Mouse (Mus musculus) MEL (cell line): ENCODE results near the gene Poc1a. TPM values are rescaled to one million over a fixed set of nuclear protein-coding genes. Genes with fewer than 3 reads are reported as not detected.

Experiments
- DNase-seq: peaks from one replicate; pipeline ENCODE4 v3.0.0; 2011; ENCODE audit warnings: low read depth, low spot score
- H3K27ac ChIP-seq: 2 replicates; pipeline ENCODE4 v1.5.1; 2012; ENCODE audit warnings: low read depth, mild to moderate bottlenecking, control low read depth, low read length, moderate library complexity; ENCODE audit not compliant: control insufficient read depth
- H3K27me3 ChIP-seq, 2 experiments: fragments of 150-350 bp in 1 of 2; sonication (generic) in 1 of 2; 2 replicates each; pipeline ENCODE4 v1.6.1; 2012; ENCODE audit warnings: low read length in 2 of 2, mild to moderate bottlenecking in 2 of 2, improper control_type of control experiment in 1 of 2, moderate library complexity in 1 of 2; ENCODE audit not compliant: insufficient read depth in 2 of 2, control insufficient read depth in 1 of 2
- H3K36me3 ChIP-seq, 2 experiments: 2 replicates each; pipeline ENCODE4 v1.6.1; 2012 to 2014; ENCODE audit warnings: low read length in 2 of 2, improper control_type of control experiment in 1 of 2, inconsistent platforms in 1 of 2, mild to moderate bottlenecking in 1 of 2; ENCODE audit not compliant: insufficient read depth in 2 of 2, control insufficient read depth in 1 of 2
- H3K4me1 ChIP-seq, 2 experiments: fragments of 150-350 bp in 1 of 2; sonication (generic) in 1 of 2; 2 replicates each; pipeline ENCODE4 v1.6.1; 2012; ENCODE audit warnings: low read length in 2 of 2, improper control_type of control experiment in 1 of 2, mild to moderate bottlenecking in 1 of 2; ENCODE audit not compliant: insufficient read depth in 2 of 2, control insufficient read depth in 1 of 2
- H3K4me3 ChIP-seq, 2 experiments: fragments of 150-350 bp in 1 of 2; sonication (generic) in 1 of 2; 2 replicates each; pipeline ENCODE4 v1.5.1; 2012; ENCODE audit warnings: low read depth in 2 of 2, low read length in 2 of 2, mild to moderate bottlenecking in 2 of 2, moderate library complexity in 2 of 2, control low read depth in 1 of 2, improper control_type of control experiment in 1 of 2; ENCODE audit not compliant: control insufficient read depth in 1 of 2, insufficient read depth in 1 of 2
- H3K79me2 ChIP-seq: 2 replicates; pipeline ENCODE4 v1.6.1; 2012; ENCODE audit warnings: mild to moderate bottlenecking, low read length, moderate library complexity; ENCODE audit not compliant: control insufficient read depth, poor library complexity, insufficient read depth
- H3K9ac ChIP-seq: 2 replicates; pipeline ENCODE4 v1.6.1; 2012; ENCODE audit warnings: low read depth, mild to moderate bottlenecking, control low read depth, low read length, moderate library complexity; ENCODE audit not compliant: control insufficient read depth, poor library complexity, severe bottlenecking
- H3K9me3 ChIP-seq: fragments of 150-350 bp; sonication (generic); replicated peaks from 2 replicates; pipeline ENCODE4 v1.6.1; 2012; ENCODE audit warnings: mild to moderate bottlenecking, low read length, improper control_type of control experiment, moderate library complexity; ENCODE audit not compliant: insufficient read depth
- CHD1 ChIP-seq: IDR thresholded peaks from 2 replicates; pipeline ENCODE4 v1.6.1; 2012; ENCODE audit warnings: low read depth, mild to moderate bottlenecking, inconsistent platforms, low read length, improper control_type of control experiment
- ELF1 ChIP-seq: IDR thresholded peaks from 2 replicates; pipeline ENCODE4 v1.6.1; 2014; ENCODE audit warnings: low read depth, mild to moderate bottlenecking, inconsistent platforms, low read length, improper control_type of control experiment, moderate library complexity
- EP300 ChIP-seq, 2 experiments: IDR thresholded peaks; 2 replicates each; pipeline ENCODE4 v1.6.1; 2011; ENCODE audit warnings: improper control_type of control experiment in 2 of 2, low read length in 2 of 2, low read depth in 1 of 2, mild to moderate bottlenecking in 1 of 2
- ETS1 ChIP-seq: IDR thresholded peaks from 2 replicates; pipeline ENCODE4 v1.6.1; 2012; ENCODE audit warnings: low read depth, mild to moderate bottlenecking, inconsistent platforms, low read length, improper control_type of control experiment, moderate library complexity
- GABPA ChIP-seq: IDR thresholded peaks from 2 replicates; pipeline ENCODE4 v1.6.1; 2012; ENCODE audit warnings: low read depth, mild to moderate bottlenecking, inconsistent platforms, low read length, improper control_type of control experiment, moderate library complexity
- GATA1 ChIP-seq: IDR thresholded peaks from 2 replicates; pipeline ENCODE4 v1.6.1; 2011; ENCODE audit warnings: low read depth, low read length, improper control_type of control experiment
- HCFC1 ChIP-seq: IDR thresholded peaks from 2 replicates; pipeline ENCODE4 v1.6.1; 2012; ENCODE audit warnings: low read depth, mild to moderate bottlenecking, inconsistent platforms, low read length, improper control_type of control experiment, moderate library complexity
- JUND ChIP-seq: IDR thresholded peaks from 2 replicates; pipeline ENCODE4 v1.6.1; 2011; ENCODE audit warnings: low read depth, mild to moderate bottlenecking, improper control_type of control experiment, low read length
- KAT2A ChIP-seq: conservative IDR thresholded peaks from 2 replicates; pipeline ENCODE4 v1.6.1; 2012; ENCODE audit warnings: low read depth, low read length, improper control_type of control experiment, inconsistent platforms
- MAFK ChIP-seq: IDR thresholded peaks from 2 replicates; pipeline ENCODE4 v1.6.1; 2011; ENCODE audit warnings: low read depth, mild to moderate bottlenecking, low read length, improper control_type of control experiment, borderline replicate concordance
- MAX ChIP-seq: IDR thresholded peaks from 2 replicates; pipeline ENCODE4 v1.6.1; 2011; ENCODE audit warnings: low read length, improper control_type of control experiment
- MXI1 ChIP-seq: IDR thresholded peaks from 2 replicates; pipeline ENCODE4 v1.6.1; 2011; ENCODE audit warnings: mild to moderate bottlenecking, low read depth, low read length, improper control_type of control experiment
- MYB ChIP-seq: IDR thresholded peaks from 2 replicates; pipeline ENCODE4 v1.6.1; 2011; ENCODE audit warnings: mild to moderate bottlenecking, low read depth, low read length, improper control_type of control experiment
- MYC ChIP-seq: IDR thresholded peaks from 2 replicates; pipeline ENCODE4 v1.6.1; 2011; ENCODE audit warnings: low read depth, mild to moderate bottlenecking, low read length, improper control_type of control experiment, moderate library complexity
- POLR2AphosphoS5 ChIP-seq: IDR thresholded peaks from 2 replicates; pipeline ENCODE4 v1.6.1; 2012; ENCODE audit warnings: low read depth, borderline replicate concordance, mild to moderate bottlenecking, inconsistent platforms, low read length, moderate library complexity, mixed read lengths
- SMC3 ChIP-seq: IDR thresholded peaks from 2 replicates; pipeline ENCODE4 v1.6.1; 2011; ENCODE audit warnings: low read depth, low read length, improper control_type of control experiment
- TAL1 ChIP-seq: IDR thresholded peaks from 2 replicates; pipeline ENCODE4 v1.6.1; 2012; ENCODE audit warnings: mild to moderate bottlenecking, inconsistent platforms, low read length, moderate library complexity, mixed read lengths
- TCF12 ChIP-seq: IDR thresholded peaks from 2 replicates; pipeline ENCODE4 v1.6.1; 2014; ENCODE audit warnings: low read depth, mild to moderate bottlenecking, inconsistent platforms, low read length, improper control_type of control experiment, moderate library complexity
- UBTF ChIP-seq: IDR thresholded peaks from 2 replicates; pipeline ENCODE4 v1.6.1; 2012; ENCODE audit warnings: low read depth, mild to moderate bottlenecking, inconsistent platforms, low read length, improper control_type of control experiment, moderate library complexity, borderline replicate concordance; ENCODE audit not compliant: insufficient read depth
- ZC3H11A ChIP-seq: IDR thresholded peaks from 2 replicates; pipeline ENCODE4 v1.6.1; 2012; ENCODE audit warnings: low read depth, mild to moderate bottlenecking, inconsistent platforms, low read length, improper control_type of control experiment
- ZKSCAN1 ChIP-seq: IDR thresholded peaks from 2 replicates; pipeline ENCODE4 v1.6.1; 2012; ENCODE audit warnings: low read depth, mild to moderate bottlenecking, inconsistent platforms, low read length, improper control_type of control experiment, moderate library complexity
- ZMIZ1 ChIP-seq: IDR thresholded peaks from 2 replicates; pipeline ENCODE4 v1.6.1; 2012; ENCODE audit warnings: low read depth, mild to moderate bottlenecking, inconsistent platforms, low read length, improper control_type of control experiment, moderate library complexity
- ZNF384 ChIP-seq: IDR thresholded peaks from 2 replicates; pipeline ENCODE4 v1.6.1; 2012; ENCODE audit warnings: low read depth, mild to moderate bottlenecking, inconsistent platforms, low read length, improper control_type of control experiment
- polyA plus RNA-seq, 2 experiments: library from polyadenylated mRNA; stranded (reverse) in 1 of 2; unstranded in 1 of 2; fragments of >175 nt in 1 of 2; fragments of >200 nt in 1 of 2; gene quantifications; 2 replicates each; pipeline versions ENCODE4 v1.2.1 to v1.2.4; 2012; ENCODE audit warnings: low replicate concordance in 2 of 2, low read depth in 1 of 2; ENCODE audit not compliant: insufficient read length in 2 of 2, insufficient read depth in 1 of 2, missing spikeins in 1 of 2
- total RNA-seq: library from RNA; depleted of rRNA; stranded (reverse); fragments of 300-350 nt; gene quantifications from 2 replicates; pipeline ENCODE4 v1.2.3, GENCODE M21; 2012

Poc1a gene
- total and polyA plus RNA-seq, 3 experiments, result 33.8 to 41.3 TPM; not detected in 1

DNA sequence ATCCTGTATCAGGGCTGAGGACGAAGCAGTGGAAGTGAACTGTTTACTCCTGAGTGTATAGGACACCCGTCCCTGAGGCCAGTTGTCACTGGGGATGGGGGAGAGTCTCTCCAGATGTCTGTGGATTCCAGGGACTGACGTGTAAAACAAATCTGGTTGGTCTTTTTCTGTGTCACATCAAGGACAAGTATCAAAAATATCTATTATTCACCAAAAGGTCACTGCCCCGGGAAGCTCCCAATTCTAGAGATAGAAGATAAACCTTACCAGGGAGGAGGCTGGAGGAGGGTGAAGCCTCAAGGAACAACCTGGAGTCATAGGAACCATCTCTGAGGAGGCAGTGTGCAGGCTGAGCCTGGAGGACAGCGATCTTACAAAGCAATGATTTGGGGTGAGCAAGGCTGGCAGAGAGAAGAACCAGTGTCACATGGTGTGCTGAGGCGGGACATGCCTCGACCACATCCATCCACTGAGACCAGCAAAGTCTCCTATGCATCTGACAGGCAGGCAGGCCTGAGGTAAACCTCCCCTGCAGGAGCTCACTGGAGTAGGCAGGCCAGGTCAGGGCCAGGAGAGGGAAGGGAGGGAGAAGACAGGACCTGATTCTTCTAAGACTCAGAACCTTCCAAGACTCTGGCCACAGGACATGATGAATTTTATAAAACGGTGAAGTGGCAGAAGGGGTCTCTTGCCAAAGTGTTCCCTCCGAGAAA, 11.6 kb upstream of the Poc1a start:
- DNase-seq, result no peak
- Histone ChIP-seq H3K79me2 (no peaks in the 10 kb centered on the region), H3K4me3 (no peak overlapping the region), H3K4me1 (no peaks in the 10 kb centered on the region), H3K9me3 (no peaks in the 10 kb centered on the region), H3K27me3 (no peaks in the 10 kb centered on the region; a peak in 1 of 4 replicates), H3K9ac (no peak overlapping the region), H3K36me3 (no peaks in the 10 kb centered on the region), H3K27ac (no peak overlapping the region)
- no peak for TF ChIP-seq EP300 (IDR thresholded peaks at IDR 0.05; ENCODE audit: low read depth in 1 of 2, low read length in 2 of 2)
- TF ChIP-seq JUND, result no peak
- TF ChIP-seq UBTF, result no peak
- TF ChIP-seq MAX, result no peak
- TF ChIP-seq MAFK, result no peak
- TF ChIP-seq HCFC1, result no peak
- no peak for TF ChIP-seq TCF12
- no peak for TF ChIP-seq ZKSCAN1
- no peak for TF ChIP-seq KAT2A
- no peak for TF ChIP-seq MYB
- no peak for TF ChIP-seq ZNF384
- TF ChIP-seq SMC3, result no peak
- TF ChIP-seq TAL1, result no peak
- no peak for TF ChIP-seq GATA1
- no peak for TF ChIP-seq GABPA
- TF ChIP-seq CHD1, result no peak
- TF ChIP-seq MYC, result no peak
- no peak for TF ChIP-seq MXI1

- no peak overlapping the region for H3K27ac ChIP-seq
- DNase-seq, result peak; percentile 60
- TF ChIP-seq ZNF384 (no peak), POLR2AphosphoS5 (no peak), KAT2A (no peak), TCF12 (no peak), ZC3H11A (no peak), MXI1 (no peak), ELF1 (no peak), JUND (no peak), TAL1 (no peak), ETS1 (no peak), HCFC1 (no peak), ZMIZ1 (no peak)
- TF ChIP-seq, all 39 proteins: peak for 0
- Histone ChIP-seq H3K9me3 (no peaks in the 10 kb centered on the region), H3K4me1 (no peaks in the 10 kb centered on the region), H3K79me2 (no peaks in the 10 kb centered on the region), H3K9ac (no peak overlapping the region), H3K27me3 (no peaks in the 10 kb centered on the region), H3K4me3 (no peak overlapping the region), H3K36me3 (no peaks in the 10 kb centered on the region)
Measured at GRCm38 (mm10) chr9:106269879-106270278, 11.0 kb upstream of the Poc1a start.
